ENCODE assay signal across 11 mouse cellular contexts in the genomic region with DNA sequence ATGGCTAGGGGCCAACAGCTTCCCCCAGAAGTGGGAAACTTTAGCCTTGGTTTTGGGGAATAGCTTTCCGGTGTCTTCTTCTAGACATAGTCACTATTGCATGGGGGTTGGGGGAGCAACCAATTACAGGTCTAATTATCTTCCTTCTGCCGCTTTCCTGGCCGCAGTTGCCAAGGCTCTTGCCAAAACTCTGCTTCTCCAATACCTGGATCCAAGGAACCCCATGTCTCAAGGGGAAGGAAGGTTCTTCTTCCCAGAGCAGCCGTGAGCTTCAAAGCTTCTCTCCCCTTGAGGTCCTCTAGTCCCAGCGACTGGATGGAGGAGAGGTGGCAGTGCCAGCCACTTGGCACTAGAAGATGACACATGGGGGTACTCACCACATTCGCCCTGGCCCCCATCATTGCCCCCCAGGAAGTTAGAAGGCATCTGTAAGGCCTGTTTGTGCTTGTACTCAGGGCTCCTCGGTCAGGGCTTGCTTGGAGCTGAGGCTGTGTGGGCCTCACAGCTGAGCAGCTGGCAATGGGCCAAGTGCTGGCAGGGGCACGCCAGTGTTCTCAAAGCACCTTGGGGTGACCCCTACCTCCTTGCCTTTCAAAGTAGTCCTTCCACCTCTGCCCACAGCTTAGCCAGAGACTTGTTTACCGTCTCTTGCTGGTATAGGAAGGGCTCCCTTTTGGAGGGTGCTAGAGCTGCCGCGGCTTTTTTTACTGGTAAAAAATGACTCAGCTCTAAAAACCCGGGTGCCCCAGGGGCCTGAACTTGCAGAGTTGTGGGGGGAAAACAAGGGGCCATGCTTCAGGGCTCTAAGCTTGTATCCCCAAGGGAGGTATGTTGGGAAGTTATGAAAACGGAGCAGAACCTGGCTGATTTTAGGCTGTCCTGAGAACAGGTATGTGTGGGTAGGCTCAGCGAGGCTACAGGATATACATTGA. TPM values are rescaled to one million over a fixed set of nuclear protein-coding genes. Genes with fewer than 3 reads are reported as not detected.
DNase-seq lines count a peak whose midpoint lies in the region; ATAC-seq and TF ChIP-seq lines count a peak whose summit lies in the region.
"Had no signal": no experiment of that assay in that cellular context is flagged by ENCODE, and none has a peak within 500 bp of the region (broad histone marks: within the 10 kb centered on the region; RNA-seq: fewer than 3 reads in every experiment).

No protein-coding gene starts in this region.

- no peaks in the 10 kb centered on the region for H3K9me3 ChIP-seq in hindbrain, embryonic 10.5 days
- no peaks in the 10 kb centered on the region for H3K9me3 ChIP-seq in hindbrain, embryonic 14.5 days (ENCODE audit: control insufficient read depth, low read length)
- H3K9me3 ChIP-seq in hindbrain, postnatal 0 days (ENCODE audit: low read length), result no peaks in the 10 kb centered on the region
- H3K9me3 ChIP-seq: neural tube, embryonic 12.5 days had no signal

- no peaks in the 10 kb centered on the region for H3K27me3 ChIP-seq in hindbrain, embryonic 10.5 days (ENCODE audit: insufficient read depth, poor library complexity, severe bottlenecking)
- H3K27me3 ChIP-seq in hindbrain, embryonic 14.5 days (ENCODE audit: control insufficient read depth, insufficient read depth, low read length), result no peaks in the 10 kb centered on the region
- H3K27me3 ChIP-seq in cerebellum, adult 2 months (ENCODE audit: control insufficient read depth, insufficient read depth, low read length), result no peaks in the 10 kb centered on the region; the same call in 1 of the 2 replicates
- H3K27me3 ChIP-seq in hindbrain, postnatal 0 days (ENCODE audit: insufficient read depth, low read length), result no peaks in the 10 kb centered on the region
- H3K27me3 ChIP-seq: neural tube, embryonic 12.5 days had no signal

- WGBS in hindbrain, embryonic 10.5 days, result 83% methylated on average over 14 of the region's 14 CpGs
- WGBS in hindbrain, embryonic 14.5 days, result 68% methylated on average over 14 of the region's 14 CpGs
- WGBS in cerebellum, adult 2 months, result 31% methylated on average over 14 of the region's 14 CpGs
- 58% methylated on average over 14 of the region's 14 CpGs for WGBS in hindbrain, postnatal 0 days

- no peak for DNase-seq in hindbrain, embryonic 10.5 days (ENCODE audit: low spot score)
- DNase-seq in hindbrain, embryonic 14.5 days (ENCODE audit: low spot score), result no peak
- DNase-seq in A20 (ENCODE audit: low read depth, low spot score) (peak; percentile 21), adipocyte (ENCODE audit: low spot score) (no peak)
- peak; percentile 41 to 55 for DNase-seq in cerebellum, adult 2 months
- peak; percentile 54 for DNase-seq in hindbrain, postnatal 0 days (ENCODE audit: low spot score)
- no peak for DNase-seq in spleen, postnatal 14 days (ENCODE audit: low spot score in 2 of 2)
- DNase-seq in layer of hippocampus, adult 9-10 months (ENCODE audit: low spot score), result no peak

- no peak overlapping the region for H3K4me3 ChIP-seq in hindbrain, embryonic 10.5 days
- no peak overlapping the region for H3K4me3 ChIP-seq in hindbrain, embryonic 14.5 days (replicated peaks; ENCODE audit: low read length)
- H3K4me3 ChIP-seq in cerebellum, adult 2 months (replicated peaks; ENCODE audit: insufficient read depth, low read depth, low read length), result no peak overlapping the region
- no peak overlapping the region for H3K4me3 ChIP-seq in hindbrain, postnatal 0 days (ENCODE audit: low read length)
- H3K4me3 ChIP-seq: neural tube, embryonic 12.5 days had no signal

- H3K27ac ChIP-seq in hindbrain, embryonic 10.5 days, result peak overlapping the region; percentile 53; the same call in 1 of the 2 replicates
- H3K27ac ChIP-seq in hindbrain, embryonic 14.5 days, result no peak overlapping the region
- no peak overlapping the region for H3K27ac ChIP-seq in cerebellum, adult 2 months (ENCODE audit: insufficient read depth, low read length)
- no peak overlapping the region for H3K27ac ChIP-seq in hindbrain, postnatal 0 days
- H3K27ac ChIP-seq: neural tube, embryonic 12.5 days had no signal

- TF ChIP-seq POLR2A in cerebellum, adult 2 months (IDR thresholded peaks at IDR 0.05; ENCODE audit: borderline replicate concordance, insufficient read depth, low read length), result no peak

- H3K4me1 ChIP-seq in hindbrain, embryonic 10.5 days (replicated peaks), result peaks cover 44% of the 10 kb centered on the region
- H3K4me1 ChIP-seq in hindbrain, embryonic 14.5 days (replicated peaks; ENCODE audit: control insufficient read depth, insufficient read depth, low read length), result peaks cover 17% of the 10 kb centered on the region
- peaks cover 11% of the 10 kb centered on the region for H3K4me1 ChIP-seq in cerebellum, adult 2 months (ENCODE audit: control insufficient read depth, insufficient read depth, low read length)
- peaks cover 10% of the 10 kb centered on the region for H3K4me1 ChIP-seq in hindbrain, postnatal 0 days (ENCODE audit: insufficient read depth, low read length)

- ATAC-seq in hindbrain, embryonic 14.5 days (ENCODE audit: low FRiP score), result no peak
- ATAC-seq in hindbrain, postnatal 0 days, result no peak

- no peak overlapping the region for H3K9ac ChIP-seq in hindbrain, embryonic 14.5 days
- H3K9ac ChIP-seq in hindbrain, postnatal 0 days (replicated peaks; ENCODE audit: low read length), result no peak overlapping the region
- H3K9ac ChIP-seq: neural tube, embryonic 12.5 days had no signal

- H3K4me2 ChIP-seq in hindbrain, embryonic 14.5 days (replicated peaks), result no peak overlapping the region
- no peak overlapping the region for H3K4me2 ChIP-seq in hindbrain, postnatal 0 days (ENCODE audit: low read depth, low read length)
- H3K4me2 ChIP-seq: neural tube, embryonic 12.5 days had no signal

- H3K36me3 ChIP-seq in hindbrain, embryonic 10.5 days, result no peaks in the 10 kb centered on the region
- no peaks in the 10 kb centered on the region for H3K36me3 ChIP-seq in hindbrain, embryonic 14.5 days (replicated peaks; ENCODE audit: control insufficient read depth, insufficient read depth)
- no peaks in the 10 kb centered on the region for H3K36me3 ChIP-seq in hindbrain, postnatal 0 days (ENCODE audit: insufficient read depth, low read length)
- H3K36me3 ChIP-seq: neural tube, embryonic 12.5 days had no signal

- no peak for TF ChIP-seq CTCF in cerebellum, adult 2 months (IDR thresholded peaks at IDR 0.05; ENCODE audit: borderline replicate concordance, insufficient read depth, low read depth, low read length)
- TF ChIP-seq CTCF in hindbrain, postnatal 0 days (IDR thresholded peaks at IDR 0.05; ENCODE audit: low read depth), result no peak

RNA-seq across cellular contexts. Expression of gene Srp9, which starts 12.9 kb away (rescaled TPM):
- 167 and 168 TPM in 2 replicates for polyA plus RNA-seq in hindbrain, embryonic 10.5 days (2016; fragmentation: Nextera tagmentation; extraction: Ambion mirVana)
- polyA plus RNA-seq in hindbrain, embryonic 14.5 days (2014; fragmentation: Nextera tagmentation; extraction: Ambion mirVana), result 139 and 142 TPM in 2 replicates
- 113 and 124 TPM in 2 replicates for polyA plus RNA-seq in cerebellum, adult 2 months (2012; rRNA removed)
- total RNA-seq in hindbrain, postnatal 0 days (2014; rRNA removed), result 61.4 and 63.9 TPM in 2 replicates
- 168 and 179 TPM in 2 replicates for polyA plus RNA-seq in hindbrain, postnatal 0 days (2015; fragmentation: Nextera tagmentation; extraction: Ambion mirVana)

RNA-seq across cellular contexts. Expression of gene Vmn1r1, which starts 52.6 kb away (rescaled TPM):
- not detected in 2 replicates for polyA plus RNA-seq in hindbrain, embryonic 10.5 days (2016; fragmentation: Nextera tagmentation; extraction: Ambion mirVana)
- polyA plus RNA-seq in hindbrain, embryonic 14.5 days (2014; fragmentation: Nextera tagmentation; extraction: Ambion mirVana), result not detected in 2 replicates
- polyA plus RNA-seq in cerebellum, adult 2 months (2012; rRNA removed), result not detected in 2 replicates
- not detected in 2 replicates for total RNA-seq in hindbrain, postnatal 0 days (2014; rRNA removed)
- not detected in 2 replicates for polyA plus RNA-seq in hindbrain, postnatal 0 days (2015; fragmentation: Nextera tagmentation; extraction: Ambion mirVana)
- total RNA-seq: layer of hippocampus, postnatal 25 days had no signal
- polyA plus RNA-seq: embryonic facial prominence, embryonic 11.5 days; neural tube, embryonic 12.5 days had no signal

Comparison
In these comparisons a context has a peak if more than half of its experiments do, and no peak if none do; other contexts are left out.
1. DNase-seq: peak in A20 (single experiment), cerebellum, adult 2 months (2 of 2) and hindbrain, postnatal 0 days (single experiment); none in hindbrain, embryonic 10.5 days (single experiment), hindbrain, embryonic 14.5 days (single experiment), spleen, postnatal 14 days (0 of 2), layer of hippocampus, adult 9-10 months (single experiment) and adipocyte (single experiment).